Mouse (Mus musculus) midbrain, embryonic 16.5 days (tissue): Measurements from ENCODE around the gene Stra6. TPM values are rescaled to one million over a fixed set of nuclear protein-coding genes. Genes with fewer than 3 reads are reported as not detected.

Experiments
- ATAC-seq: fragments of 200-750 bp; cut with Nextera tagmentation; 2 replicates; pipeline ENCODE4 v1.8.0; 2017; ENCODE audit warnings: moderate TSS enrichment
- H3K27ac ChIP-seq: fragments of 300-500 bp; sonication (generic); 2 replicates; pipeline ENCODE4 v1.5.1; 2014; ENCODE audit warnings: mild to moderate bottlenecking, low read length, mixed read lengths
- H3K27me3 ChIP-seq: fragments of 300-500 bp; sonication (generic); 2 replicates; pipeline ENCODE4 v1.6.1; 2014; ENCODE audit warnings: low read depth, low read length, mixed read lengths; ENCODE audit not compliant: control insufficient read depth, insufficient read depth
- H3K36me3 ChIP-seq: fragments of 300-500 bp; sonication (generic); 2 replicates; pipeline ENCODE4 v1.6.1; 2014; ENCODE audit warnings: mild to moderate bottlenecking, low read length, moderate library complexity, mixed read lengths; ENCODE audit not compliant: control insufficient read depth, insufficient read depth
- H3K4me1 ChIP-seq: fragments of 300-500 bp; sonication (generic); 2 replicates; pipeline ENCODE4 v1.6.1; 2014; ENCODE audit warnings: mild to moderate bottlenecking, low read length, mixed read lengths; ENCODE audit not compliant: control insufficient read depth, insufficient read depth
- H3K4me2 ChIP-seq: fragments of 300-500 bp; sonication (generic); 2 replicates; pipeline ENCODE4 v1.6.1; 2014; ENCODE audit warnings: mild to moderate bottlenecking, low read length, mixed read lengths
- H3K4me3 ChIP-seq: fragments of 300-500 bp; sonication (generic); 2 replicates; pipeline ENCODE4 v1.5.1; 2014; ENCODE audit warnings: low read depth, mild to moderate bottlenecking, low read length, moderate library complexity, mixed read lengths
- H3K9ac ChIP-seq: fragments of 300-500 bp; sonication (generic); 2 replicates; pipeline ENCODE4 v1.6.1; 2014; ENCODE audit warnings: low read depth, low read length, mixed read lengths
- H3K9me3 ChIP-seq: fragments of 300-500 bp; sonication (generic); replicated peaks from 2 replicates; pipeline ENCODE4 v1.6.1; 2014; ENCODE audit warnings: mild to moderate bottlenecking, low read length, mixed read lengths; ENCODE audit not compliant: control insufficient read depth, poor library complexity, severe bottlenecking
- WGBS: fragments of 180-500 bp; shearing (Covaris S2); extraction: QIAGEN DNeasy Blood & Tissue Kit; methylation state at CpG from one replicate; pipeline ENCODE4 v1.1.7; 2014; 5-methylcytosine and 5-hydroxymethylcytosine counted together
- polyA plus RNA-seq: library from polyadenylated mRNA; unstranded; fragments of >200 nt; fragmentation: Nextera tagmentation; extraction: Ambion mirVana; gene quantifications from 2 replicates; pipeline ENCODE4 v1.2.1, GENCODE M21; 2015

Gene Stra6
- polyA plus RNA-seq, 1 experiment from 2014 or later: 8.1 TPM

- Histone ChIP-seq H3K9me3 (no peaks in the 10 kb centered on the region), H3K9ac (no peak overlapping the region), H3K27me3 (no peaks in the 10 kb centered on the region), H3K4me3 (no peak overlapping the region), H3K27ac (no peak overlapping the region), H3K36me3 (no peaks in the 10 kb centered on the region), H3K4me1 (no peaks in the 10 kb centered on the region; the same call in 1 of the 2 replicates), H3K4me2 (no peak overlapping the region)
- no peak for ATAC-seq
- 43% methylated on average over 7 of the region's 7 CpGs for WGBS
Measured at GRCm38 (mm10) chr9:58158541-58159311, 95.1 kb downstream of the Stra6 start.

GRCm38 (mm10) chr9:58159855-58160254 lies 96.3 kb downstream of the Stra6 start:
- Histone ChIP-seq H3K4me1 (no peaks in the 10 kb centered on the region; the same call in 1 of the 2 replicates), H3K27me3 (no peaks in the 10 kb centered on the region), H3K4me2 (no peak overlapping the region), H3K27ac (no peak overlapping the region), H3K4me3 (no peak overlapping the region), H3K9me3 (no peaks in the 10 kb centered on the region), H3K36me3 (no peaks in the 10 kb centered on the region), H3K9ac (no peak overlapping the region)
- ATAC-seq: no peak
- 78% methylated on average over 4 of the region's 4 CpGs for WGBS

- Histone ChIP-seq H3K36me3 (no peaks in the 10 kb centered on the region), H3K4me2 (no peak overlapping the region)
Measured at GRCm38 (mm10) chr9:58160315-58160714, 96.7 kb downstream of the Stra6 start.

GRCm38 (mm10) chr9:58162173-58162572 lies 98.6 kb downstream of the Stra6 start:
- Histone ChIP-seq H3K27ac (no peak overlapping the region), H3K36me3 (no peaks in the 10 kb centered on the region), H3K9ac (no peak overlapping the region), H3K27me3 (no peaks in the 10 kb centered on the region), H3K4me1 (no peaks in the 10 kb centered on the region), H3K4me3 (no peak overlapping the region), H3K4me2 (no peak overlapping the region), H3K9me3 (no peaks in the 10 kb centered on the region)
- WGBS: 79% methylated on average over 3 of the region's 3 CpGs
- no peak for ATAC-seq

More at GRCm38 (mm10) chr9:58160315-58160714, 96.7 kb downstream of the Stra6 start:
- Histone ChIP-seq H3K27ac (no peak overlapping the region), H3K9me3 (no peaks in the 10 kb centered on the region), H3K9ac (no peak overlapping the region), H3K4me3 (no peak overlapping the region), H3K4me1 (no peaks in the 10 kb centered on the region; the same call in 1 of the 2 replicates), H3K27me3 (no peaks in the 10 kb centered on the region)
- WGBS: 82% methylated on average over 5 of the region's 5 CpGs
- ATAC-seq: no peak

- WGBS: 82% methylated on average over 5 of the region's 5 CpGs
- no peak for ATAC-seq
- Histone ChIP-seq H3K27ac (no peak overlapping the region), H3K4me2 (no peak overlapping the region), H3K9ac (no peak overlapping the region), H3K4me3 (no peak overlapping the region), H3K27me3 (no peaks in the 10 kb centered on the region), H3K4me1 (no peaks in the 10 kb centered on the region), H3K9me3 (no peaks in the 10 kb centered on the region), H3K36me3 (no peaks in the 10 kb centered on the region)
Measured at GRCm38 (mm10) chr9:58163146-58163545, 99.6 kb downstream of the Stra6 start.

GRCm38 (mm10) chr9:58165779-58166178 lies 102.2 kb downstream of the Stra6 start:
- Histone ChIP-seq H3K9me3 (no peaks in the 10 kb centered on the region), H3K9ac (no peak overlapping the region), H3K36me3 (no peaks in the 10 kb centered on the region), H3K4me2 (no peak overlapping the region), H3K4me3 (no peak overlapping the region), H3K4me1 (no peaks in the 10 kb centered on the region), H3K27me3 (no peaks in the 10 kb centered on the region), H3K27ac (no peak overlapping the region)
- 70% methylated on average over 1 of the region's 1 CpGs for WGBS
- no peak for ATAC-seq

- Histone ChIP-seq H3K4me1 (no peaks in the 10 kb centered on the region), H3K9me3 (no peaks in the 10 kb centered on the region), H3K4me2 (no peak overlapping the region), H3K27me3 (no peaks in the 10 kb centered on the region), H3K27ac (no peak overlapping the region), H3K4me3 (no peak overlapping the region), H3K36me3 (no peaks in the 10 kb centered on the region), H3K9ac (no peak overlapping the region)
- ATAC-seq: no peak
- WGBS: 70% methylated on average over 3 of the region's 3 CpGs
Measured at GRCm38 (mm10) chr9:58168880-58169279, 105.3 kb downstream of the Stra6 start.

- Histone ChIP-seq H3K27ac (no peak overlapping the region), H3K4me1 (no peaks in the 10 kb centered on the region), H3K4me2 (no peak overlapping the region), H3K9ac (no peak overlapping the region), H3K27me3 (no peaks in the 10 kb centered on the region), H3K4me3 (no peak overlapping the region), H3K9me3 (no peaks in the 10 kb centered on the region), H3K36me3 (no peaks in the 10 kb centered on the region)
- WGBS: 83% methylated on average over 6 of the region's 6 CpGs
- no peak for ATAC-seq
Measured at GRCm38 (mm10) chr9:58169426-58169825, 105.8 kb downstream of the Stra6 start.

- WGBS: 77% methylated on average over 2 of the region's 2 CpGs
- no peak for ATAC-seq
- no peak overlapping the region for H3K4me3 ChIP-seq
- H3K4me1 ChIP-seq: 0 out of 2 replicates have a peak, but pooled peaks cover 2% of the 10 kb centered on the region
- H3K4me2 ChIP-seq: no peak overlapping the region
- H3K9me3 ChIP-seq: no peaks in the 10 kb centered on the region
- no peak overlapping the region for H3K9ac ChIP-seq
- no peak overlapping the region for H3K27ac ChIP-seq
- H3K27me3 ChIP-seq: no peaks in the 10 kb centered on the region
- no peaks in the 10 kb centered on the region for H3K36me3 ChIP-seq
Measured at GRCm38 (mm10) chr9:58172863-58173262, 109.3 kb downstream of the Stra6 start.
